Comparison of ENCODE assay signal across 25 mouse cellular contexts in the genomic region with DNA sequence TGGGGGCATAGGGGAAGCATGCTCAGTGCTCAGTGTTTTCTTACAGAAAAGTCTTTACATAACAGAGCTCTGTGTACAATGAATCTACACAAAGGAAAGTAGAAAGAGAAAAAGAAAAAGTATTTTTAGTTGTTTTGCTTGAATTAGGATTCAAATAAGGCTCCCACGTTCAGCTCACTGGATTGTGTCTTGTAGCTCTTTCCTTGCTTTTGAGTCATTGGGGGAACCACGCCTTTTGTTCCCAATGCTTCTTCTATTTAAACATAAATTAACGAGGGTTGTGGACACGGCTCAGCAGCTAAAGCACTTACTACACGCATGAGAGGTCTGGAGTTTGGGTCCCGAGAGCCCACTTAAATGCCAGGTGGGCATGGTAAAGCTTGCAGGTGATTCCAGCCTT. TPM values are rescaled to one million over a fixed set of nuclear protein-coding genes. Genes with fewer than 3 reads are reported as not detected.
"Had no signal": no experiment of that assay in that cellular context is flagged by ENCODE, and none has a peak within 500 bp of the region (broad histone marks: within the 10 kb centered on the region; RNA-seq: fewer than 3 reads in every experiment).

No protein-coding gene starts in this region.

- ATAC-seq: forebrain, embryonic 13.5 days; forebrain, embryonic 14.5 days; forebrain, embryonic 15.5 days; forebrain, embryonic 16.5 days; forebrain, postnatal 0 days had no signal

- DNase-seq: cerebellum, adult 9-10 months; cerebellum, adult 9-11 months; cerebellum, postnatal 10 days; cerebellum, postnatal 14 days; cerebellum, postnatal 25 days; cerebellum, postnatal 36 days; embryo, embryonic 11 days; forebrain, postnatal 0 days; gastrocnemius, adult 2 months; gastrocnemius, postnatal 10 days; gastrocnemius, postnatal 14 days; gastrocnemius, postnatal 25 days; gastrocnemius, postnatal 36 days; heart, adult 18-20 months; heart, adult 2 months had no signal

RNA-seq across cellular contexts. Expression of a gene that starts 48.3 kb away (rescaled TPM):
- total RNA-seq: common myeloid progenitor, adult 5-6 weeks; forebrain, postnatal 0 days; gastrocnemius, adult 18-20 months; gastrocnemius, adult 2 months; gastrocnemius, adult 8-10 months; gastrocnemius, postnatal 10 days; gastrocnemius, postnatal 14 days; gastrocnemius, postnatal 25 days; gastrocnemius, postnatal 36 days; gastrocnemius, postnatal 4 days; granulocyte monocyte progenitor cell, adult 5-6 weeks; heart, adult 18-20 months; heart, adult 2 months; heart, adult 8-10 months had no signal
